Mouse (Mus musculus): ENCODE measurements around the gene Rnf207. TPM values are rescaled to one million over a fixed set of nuclear protein-coding genes. Genes with fewer than 3 reads are reported as not detected.

The Rnf207 gene
- polyA plus RNA-seq (2014; fragmentation: Illumina TruSeq; extraction: RNeasy Lipid Tissue Mini Kit (QIAGEN cat#74804); ENCODE audit: low replicate concordance): 0.48 TPM

GRCm38 (mm10) chr4:152318517-152319234 lies at the start of gene Rnf207:
Gene Rnf207, minus strand, starts transcription at chr4:152318993.

DNA sequence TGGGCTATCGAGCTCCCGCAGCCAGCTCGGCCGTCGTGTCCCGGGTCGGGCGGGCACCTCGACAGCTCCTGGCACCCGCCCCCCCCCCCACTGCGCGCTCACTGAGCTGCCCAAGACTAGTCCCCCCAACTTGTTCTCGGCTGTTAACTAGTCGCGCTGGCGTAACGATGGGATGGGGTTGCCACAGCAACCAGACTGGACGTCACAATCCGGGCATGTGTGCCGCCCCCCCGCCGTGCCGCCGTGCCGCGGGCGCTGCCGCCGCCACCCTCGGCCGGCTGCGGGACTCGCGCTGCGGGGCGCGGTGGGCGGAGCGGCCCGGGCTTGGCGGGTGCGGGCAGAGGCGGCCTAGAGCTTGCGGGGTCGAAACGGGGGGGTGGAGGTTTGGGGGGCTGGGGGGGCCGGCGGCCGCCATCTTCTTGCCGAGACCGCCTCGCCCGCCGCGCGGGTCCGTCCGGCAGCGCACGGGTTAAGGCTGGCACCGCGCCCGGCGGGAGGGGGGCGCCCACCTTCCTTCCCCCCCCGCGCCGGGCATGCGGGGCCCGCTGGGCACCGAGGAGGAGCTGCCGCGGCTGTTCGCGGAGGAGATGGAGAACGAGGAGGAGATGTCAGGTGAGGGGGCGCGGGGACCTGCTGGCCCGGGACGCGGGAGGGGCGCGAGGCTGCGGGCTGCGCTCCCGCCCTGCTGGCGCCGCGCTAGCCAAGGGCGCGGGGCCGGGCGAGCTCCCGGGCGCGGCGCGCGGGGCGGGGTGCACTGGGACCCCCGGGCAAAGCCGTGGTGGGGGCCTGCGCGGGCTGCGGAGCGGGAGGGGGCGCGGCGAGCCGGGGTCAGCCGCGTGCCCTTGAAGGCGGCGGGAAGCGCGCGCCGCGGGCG lies 19.9 kb upstream of the Rnf207 start, which contains the start of gene Chd5:
Chd5 (plus strand) TSS at position 233 of the 874 bp plus-strand sequence.

GRCm38 (mm10) chr4:152325574-152326411 lies 7.0 kb upstream of the Rnf207 start, which contains the start of gene Rpl22:
Gene Rpl22, plus strand, starts transcription at chr4:152325742.

GRCm38 (mm10) chr4:152296874-152297861 lies 21.6 kb downstream of the Rnf207 start, which contains the start of gene Icmt:
Gene Icmt, plus strand, starts transcription at chr4:152297227.

DNA sequence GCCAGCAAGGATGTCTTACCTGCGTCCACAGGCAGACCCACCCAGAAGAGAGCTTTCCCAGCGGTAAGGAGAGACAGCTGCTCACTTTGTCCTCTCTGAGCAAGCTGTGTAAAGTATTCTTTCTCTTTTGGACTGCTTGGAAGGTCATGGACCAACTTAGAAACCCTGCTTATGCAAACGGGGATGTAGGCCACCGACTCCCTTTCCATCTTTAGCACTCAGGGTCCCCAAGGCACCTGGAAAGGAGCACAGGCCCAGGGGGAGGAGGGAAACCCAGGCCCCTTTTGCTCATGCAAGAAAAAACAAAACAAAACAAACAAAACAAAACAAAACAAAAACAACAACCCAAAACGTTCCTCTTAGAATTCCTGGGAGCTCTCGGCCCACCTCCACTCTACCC lies 27.2 kb downstream of the Rnf207 start, which contains the start of gene Hes3:
Hes3 (minus strand) TSS at position 101 of the 400 bp plus-strand sequence.

DNA sequence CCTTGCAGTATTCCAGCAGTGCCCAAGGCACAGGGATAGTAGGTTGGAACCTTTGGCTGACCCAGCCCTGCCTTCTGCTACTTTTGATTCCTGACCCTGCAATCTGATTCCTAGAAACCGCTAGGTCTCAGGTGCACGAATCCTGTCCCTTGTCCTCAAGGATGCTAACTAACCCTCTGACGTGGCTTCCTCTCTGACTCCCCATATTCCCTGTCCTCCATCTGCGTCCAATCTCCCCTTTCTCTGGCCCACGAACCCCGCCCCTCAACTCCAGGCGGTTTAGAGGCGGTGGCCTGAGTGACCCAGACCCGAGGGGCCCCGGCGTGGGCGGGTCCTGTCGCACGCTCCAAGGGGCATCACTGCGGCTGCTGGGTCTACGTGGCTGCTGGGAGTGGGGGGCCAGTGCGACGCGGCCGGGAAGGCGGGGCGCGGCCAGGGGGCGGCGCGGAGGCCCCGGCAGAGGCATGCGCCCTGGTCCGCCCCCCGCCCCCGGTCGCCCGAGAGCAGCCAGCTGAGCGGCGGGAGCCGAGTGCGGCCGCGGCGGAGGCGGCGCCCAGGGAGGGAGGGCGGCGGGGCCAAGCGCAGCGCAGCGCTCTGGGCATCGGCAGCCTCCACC lies 45.1 kb downstream of the Rnf207 start, which contains the start of gene Gpr153:
Gpr153 (plus strand) TSS at position 612 of the 616 bp plus-strand sequence.

Other genes with a start within 250 kb of the Rnf207 start
- gene Plekhg5, start 246.5 kb downstream of the Rnf207 start, polyA plus RNA-seq (2014; fragmentation: Illumina TruSeq; extraction: RNeasy Lipid Tissue Mini Kit (QIAGEN cat#74804); ENCODE audit: low replicate concordance): not detected
- not detected for gene Tnfrsf25, start 203.1 kb downstream of the Rnf207 start, polyA plus RNA-seq (2014; fragmentation: Illumina TruSeq; extraction: RNeasy Lipid Tissue Mini Kit (QIAGEN cat#74804); ENCODE audit: low replicate concordance)
- gene Espn, start 166.6 kb downstream of the Rnf207 start, polyA plus RNA-seq (2014; fragmentation: Illumina TruSeq; extraction: RNeasy Lipid Tissue Mini Kit (QIAGEN cat#74804); ENCODE audit: low replicate concordance): 5.0 TPM
- gene Hes2, start 160.1 kb downstream of the Rnf207 start, polyA plus RNA-seq (2014; fragmentation: Illumina TruSeq; extraction: RNeasy Lipid Tissue Mini Kit (QIAGEN cat#74804); ENCODE audit: low replicate concordance): 6.7 TPM
- 0.74 TPM for gene Acot7, start 140.9 kb downstream of the Rnf207 start, polyA plus RNA-seq (2014; fragmentation: Illumina TruSeq; extraction: RNeasy Lipid Tissue Mini Kit (QIAGEN cat#74804); ENCODE audit: low replicate concordance)
- 0.63 TPM for gene Gpr153, start 44.8 kb downstream of the Rnf207 start, polyA plus RNA-seq (2014; fragmentation: Illumina TruSeq; extraction: RNeasy Lipid Tissue Mini Kit (QIAGEN cat#74804); ENCODE audit: low replicate concordance)
- not detected for gene Hes3, start 27.3 kb downstream of the Rnf207 start, polyA plus RNA-seq (2014; fragmentation: Illumina TruSeq; extraction: RNeasy Lipid Tissue Mini Kit (QIAGEN cat#74804); ENCODE audit: low replicate concordance)
- 7.0 TPM for gene Icmt, start 21.8 kb downstream of the Rnf207 start, polyA plus RNA-seq (2014; fragmentation: Illumina TruSeq; extraction: RNeasy Lipid Tissue Mini Kit (QIAGEN cat#74804); ENCODE audit: low replicate concordance)
- gene Rpl22, start 6.7 kb upstream of the Rnf207 start, polyA plus RNA-seq (2014; fragmentation: Illumina TruSeq; extraction: RNeasy Lipid Tissue Mini Kit (QIAGEN cat#74804); ENCODE audit: low replicate concordance): 170 TPM
- gene Chd5, start 19.7 kb upstream of the Rnf207 start, polyA plus RNA-seq (2014; fragmentation: Illumina TruSeq; extraction: RNeasy Lipid Tissue Mini Kit (QIAGEN cat#74804); ENCODE audit: low replicate concordance): 0.07 TPM
- not detected for gene Nphp4, start 157.7 kb upstream of the Rnf207 start, polyA plus RNA-seq (2014; fragmentation: Illumina TruSeq; extraction: RNeasy Lipid Tissue Mini Kit (QIAGEN cat#74804); ENCODE audit: low replicate concordance)
- not detected for gene Kcnab2, start 158.9 kb upstream of the Rnf207 start, polyA plus RNA-seq (2014; fragmentation: Illumina TruSeq; extraction: RNeasy Lipid Tissue Mini Kit (QIAGEN cat#74804); ENCODE audit: low replicate concordance)